7 mouse cellular contexts compared by ENCODE assay signal in the genomic region with DNA sequence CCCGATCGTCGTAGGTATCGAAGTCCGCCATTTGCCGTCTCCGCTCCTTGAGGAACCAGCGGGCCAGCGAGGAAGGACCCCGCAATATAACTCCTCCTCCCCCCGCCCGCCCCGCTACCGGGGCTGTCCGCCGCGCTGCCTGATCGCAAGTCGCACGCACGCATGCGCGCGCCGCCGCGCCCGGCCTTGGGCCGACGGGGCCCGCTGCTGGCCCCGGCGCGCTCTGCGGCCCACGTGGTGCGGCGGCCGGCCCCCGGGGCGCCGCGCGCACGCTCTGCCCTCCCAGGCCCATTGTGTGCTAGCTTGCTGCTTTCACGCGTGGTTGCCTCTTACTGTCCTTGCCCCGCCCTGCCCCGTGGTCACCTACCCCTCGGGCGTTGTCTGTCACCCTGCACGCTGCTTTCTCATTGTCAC. TPM values are rescaled to one million over a fixed set of nuclear protein-coding genes. Genes with fewer than 3 reads are reported as not detected.
DNase-seq lines count a peak whose midpoint lies in the region; ATAC-seq lines count a peak whose summit lies in the region.

Gene Eif4h, minus strand, starts transcription at position 222 of the 414 bp plus-strand sequence.

- WGBS in embryonic facial prominence, embryonic 12.5 days = under 1% methylated on average over 43 of the region's 52 CpGs
- WGBS in limb, embryonic 11.5 days = under 1% methylated on average over 52 of the region's 52 CpGs
- 0% methylated on average over 52 of the region's 52 CpGs for whole genome bisulfite sequencing in midbrain, embryonic 14.5 days

- H3K27ac ChIP-seq in embryonic facial prominence, embryonic 12.5 days = peak within 1 kb of the TSS; percentile 97
- peak within 1 kb of the TSS; percentile 91 for H3K27ac ChIP-seq in limb, embryonic 11.5 days (replicated peaks; ENCODE audit: low read depth, low read length)
- peak within 1 kb of the TSS; percentile 93 for H3K27ac ChIP-seq in midbrain, embryonic 14.5 days (replicated peaks; ENCODE audit: low read depth, low read length)

- peaks cover 7% of the 10 kb centered on the region for H3K4me1 ChIP-seq in embryonic facial prominence, embryonic 12.5 days
- peaks cover 6% of the 10 kb centered on the region for H3K4me1 ChIP-seq in limb, embryonic 11.5 days (ENCODE audit: control insufficient read depth, insufficient read depth, low read length)
- H3K4me1 ChIP-seq in midbrain, embryonic 14.5 days (ENCODE audit: control insufficient read depth, insufficient read depth, low read length) = peaks cover 11% of the 10 kb centered on the region

- H3K9ac ChIP-seq in embryonic facial prominence, embryonic 12.5 days = peak within 1 kb of the TSS; percentile 99
- H3K9ac ChIP-seq in limb, embryonic 11.5 days (ENCODE audit: low read length) = peak within 1 kb of the TSS; percentile 99
- H3K9ac ChIP-seq in midbrain, embryonic 14.5 days (replicated peaks; ENCODE audit: low read length) = peak within 1 kb of the TSS; percentile 97

- no peaks in the 10 kb centered on the region for H3K9me3 ChIP-seq in embryonic facial prominence, embryonic 12.5 days
- no peaks in the 10 kb centered on the region for H3K9me3 ChIP-seq in limb, embryonic 11.5 days (ENCODE audit: control insufficient read depth, low read length)
- no peaks in the 10 kb centered on the region for H3K9me3 ChIP-seq in midbrain, embryonic 14.5 days (ENCODE audit: control insufficient read depth, low read length)

- peak; percentile 87 for ATAC-seq in embryonic facial prominence, embryonic 12.5 days (ENCODE audit: insufficient number of reproducible peaks, insufficient read depth, low FRiP score, low TSS enrichment)
- peak; percentile 91 for ATAC-seq in limb, embryonic 11.5 days (ENCODE audit: insufficient number of reproducible peaks, low FRiP score, low TSS enrichment, low read depth)
- peak; percentile 95 for ATAC-seq in midbrain, embryonic 14.5 days (ENCODE audit: low FRiP score, low TSS enrichment)

- peaks cover 22% of the 10 kb centered on the region for H3K36me3 ChIP-seq in embryonic facial prominence, embryonic 12.5 days
- H3K36me3 ChIP-seq in limb, embryonic 11.5 days (ENCODE audit: control insufficient read depth, insufficient read depth, low read length) = peaks cover 12% of the 10 kb centered on the region; the same call in 1 of the 2 replicates
- H3K36me3 ChIP-seq in midbrain, embryonic 14.5 days (ENCODE audit: control insufficient read depth, insufficient read depth, low read length) = peaks cover 12% of the 10 kb centered on the region; the same call in 1 of the 2 replicates

- peak within 1 kb of the TSS; percentile 63 for H3K4me2 ChIP-seq in embryonic facial prominence, embryonic 12.5 days (replicated peaks)
- H3K4me2 ChIP-seq in limb, embryonic 11.5 days (ENCODE audit: low read depth, severe bottlenecking) = peak within 1 kb of the TSS; percentile 60
- H3K4me2 ChIP-seq in midbrain, embryonic 14.5 days (ENCODE audit: low read length) = peak within 1 kb of the TSS; percentile 90

- DNase-seq in adrenal gland, postnatal 25 days = peak; percentile 98
- DNase-seq in heart, adult 11 months = peak; percentile 100
- peak; percentile 97 for DNase-seq in kidney, adult 18-20 months
- DNase-seq in limb, embryonic 11.5 days (ENCODE audit: low spot score) = peak; percentile 98
- DNase-seq in midbrain, embryonic 14.5 days = peak; percentile 99
- peak; percentile 96 to 98 for DNase-seq in spleen, adult 18-20 months

- peak within 1 kb of the TSS; percentile 99 for H3K4me3 ChIP-seq in embryonic facial prominence, embryonic 12.5 days
- H3K4me3 ChIP-seq in limb, embryonic 11.5 days (ENCODE audit: low read depth, low read length) = peak within 1 kb of the TSS; percentile 85
- H3K4me3 ChIP-seq in midbrain, embryonic 14.5 days (replicated peaks; ENCODE audit: low read depth, low read length) = peak within 1 kb of the TSS; percentile 97

- H3K27me3 ChIP-seq in embryonic facial prominence, embryonic 12.5 days = no peaks in the 10 kb centered on the region
- no peaks in the 10 kb centered on the region for H3K27me3 ChIP-seq in limb, embryonic 11.5 days (ENCODE audit: control insufficient read depth, insufficient read depth, low read length)
- H3K27me3 ChIP-seq in midbrain, embryonic 14.5 days (ENCODE audit: control insufficient read depth, insufficient read depth, low read length) = no peaks in the 10 kb centered on the region

RNA-seq across cellular contexts. Expression of gene Eif4h, which starts in this region (rescaled TPM):
- 273 and 304 TPM in 2 replicates for total RNA-seq in adrenal gland, postnatal 25 days (2021)
- polyA plus RNA-seq in embryonic facial prominence, embryonic 12.5 days (2016; fragmentation: Nextera tagmentation; extraction: Ambion mirVana) = 504 and 505 TPM in 2 replicates
- 551 and 553 TPM in 2 replicates for polyA plus RNA-seq in limb, embryonic 11.5 days (2014; fragmentation: Nextera tagmentation; extraction: Ambion mirVana)
- 357 and 372 TPM in 2 replicates for polyA plus RNA-seq in midbrain, embryonic 14.5 days (2014; fragmentation: Nextera tagmentation; extraction: Ambion mirVana)

Comparison
In these comparisons a context has a peak if more than half of its experiments do, and no peak if none do; other contexts are left out.
1. Peak in every context shown above with its lines: DNase-seq, ATAC-seq, H3K4me3 ChIP-seq and H3K27ac ChIP-seq.